Mouse (Mus musculus) ES-E14 (cell line): ENCODE results near the gene C1s1.
"Not testable (repeated sequence)": the region's sequence is repeated elsewhere in the genome, so short reads cannot be mapped to it uniquely, and the experiment has no call there.

Experiments used
- CHD2 ChIP-seq: IDR thresholded peaks from 2 replicates; pipeline ENCODE4 v1.6.1; 2014; ENCODE audit warnings: mild to moderate bottlenecking, low read depth, low read length, inconsistent platforms
- HCFC1 ChIP-seq: IDR thresholded peaks from 2 replicates; pipeline ENCODE4 v1.6.1; 2012; ENCODE audit warnings: low read length, inconsistent platforms, borderline replicate concordance; ENCODE audit not compliant: insufficient read depth
- MAFK ChIP-seq: IDR thresholded peaks from 2 replicates; pipeline ENCODE4 v1.6.1; 2014; ENCODE audit warnings: mild to moderate bottlenecking, low read depth, low read length, inconsistent platforms; ENCODE audit not compliant: insufficient read depth
- ZC3H11A ChIP-seq: IDR thresholded peaks from 2 replicates; pipeline ENCODE4 v1.6.1; 2012; ENCODE audit warnings: low read depth, mild to moderate bottlenecking, inconsistent platforms, low read length, borderline replicate concordance
- ZNF384 ChIP-seq: IDR thresholded peaks from 2 replicates; pipeline ENCODE4 v1.6.1; 2012; ENCODE audit warnings: low read depth, low read length, inconsistent platforms

GRCm38 (mm10) chr6:124509192-124509591 is 33.0 kb downstream of the C1s1 start:
- TF ChIP-seq ZNF384, HCFC1, CHD2, ZC3H11A, MAFK: not testable (repeated sequence)
